Mouse (Mus musculus) monocyte, adult 5-6 weeks (primary cell): ENCODE data around the gene Esam. TPM values are rescaled to one million over a fixed set of nuclear protein-coding genes. Genes with fewer than 3 reads are reported as not detected.

ENCODE experiments used
- total RNA-seq: library from RNA; stranded (forward); fragments of 200-1000, 200-491, 200-594 nt; gene quantifications from 3 replicates; pipeline ENCODE4 v1.2.3, GENCODE M21; 2017

The Esam gene
- total RNA-seq, 1 experiment from 2014 or later = not detected

Other genes with a start within 250 kb of the Esam start
- gene Ccdc15, start 179.6 kb upstream of the Esam start, total RNA-seq = 2.0 to 13.8 TPM (median 2.8 TPM) in 3 replicates
- gene Hepacam, start 160.7 kb upstream of the Esam start, total RNA-seq = not detected in 3 replicates
- not detected in 3 replicates for gene Robo4, start 126.2 kb upstream of the Esam start, total RNA-seq
- gene Robo3, start 94.8 kb upstream of the Esam start, total RNA-seq = not detected in 3 replicates
- gene Msantd2, start 38.8 kb upstream of the Esam start, total RNA-seq = 20.9 to 44.1 TPM (median 28.5 TPM) in 3 replicates
- gene Vsig2, start 11.2 kb downstream of the Esam start, total RNA-seq = not detected in 3 replicates
- 6.3 to 35.0 TPM (median 6.9 TPM) in 3 replicates for gene Nrgn, start 24.8 kb downstream of the Esam start, total RNA-seq
- 4.1 to 10.4 TPM (median 4.7 TPM) in 3 replicates for gene Siae, start 27.6 kb downstream of the Esam start, total RNA-seq
- 1.3 to 3.3 TPM in 2 of 3 replicates, not detected in the other for gene Spa17, start 85.6 kb downstream of the Esam start, total RNA-seq
- 27.0 to 51.1 TPM (median 38.1 TPM) in 3 replicates for gene Tbrg1, start 129.2 kb downstream of the Esam start, total RNA-seq
- not detected in 3 replicates for gene Panx3, start 141.2 kb downstream of the Esam start, total RNA-seq
- gene Olfr160, start 188.2 kb downstream of the Esam start, total RNA-seq = not detected in 3 replicates
- gene Olfr874, start 217.0 kb downstream of the Esam start, total RNA-seq = not detected in 3 replicates
- gene Olfr875, start 243.8 kb downstream of the Esam start, total RNA-seq = not detected in 3 replicates